Mouse (Mus musculus): ENCODE measurements at regions not wholly inside any gene's neighbourhood (a gene's known extent, or its start where the extent isn't known, plus 50 kb on each side); places are given as distances from the start of the nearest gene placed in this dataset.

DNA sequence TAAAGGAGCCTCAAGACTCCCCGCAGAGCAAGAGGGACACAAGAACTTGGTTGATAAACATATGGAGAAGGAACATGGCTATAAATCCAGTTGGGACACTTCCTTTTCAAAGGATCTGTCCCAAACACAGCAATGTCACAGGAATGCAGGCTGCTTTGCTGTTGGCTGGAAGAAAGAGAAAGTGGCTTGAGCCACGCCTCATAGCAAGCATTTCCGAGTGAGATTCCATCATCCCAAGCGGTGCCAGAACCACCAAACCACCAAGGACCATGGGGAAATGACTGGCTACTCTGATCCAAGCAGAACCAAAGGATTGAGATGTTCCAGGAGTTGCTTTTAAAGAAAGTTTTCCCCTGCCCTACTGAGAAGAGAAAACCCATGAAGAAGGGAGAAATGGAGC lies 314.8 kb downstream of the Sorl1 start:
- 95% methylated on average over 4 of the region's 4 CpGs for WGBS
- Histone ChIP-seq H3K4me1 (ENCODE audit: control insufficient read depth, insufficient read depth, low read length) (peaks cover 3% of the 10 kb centered on the region; the same call in 1 of the 2 replicates), H3K4me3 (ENCODE audit: insufficient read depth, low read depth, low read length) (no peak overlapping the region), H3K27ac (ENCODE audit: insufficient read depth, low read depth, low read length) (no peak overlapping the region)
- TF ChIP-seq CTCF (IDR thresholded peaks at IDR 0.05; ENCODE audit: insufficient read depth, low read depth, low read length) (no peak), POLR2A (IDR thresholded peaks at IDR 0.05; ENCODE audit: insufficient read depth, low read depth, low read length) (no peak)

DNA sequence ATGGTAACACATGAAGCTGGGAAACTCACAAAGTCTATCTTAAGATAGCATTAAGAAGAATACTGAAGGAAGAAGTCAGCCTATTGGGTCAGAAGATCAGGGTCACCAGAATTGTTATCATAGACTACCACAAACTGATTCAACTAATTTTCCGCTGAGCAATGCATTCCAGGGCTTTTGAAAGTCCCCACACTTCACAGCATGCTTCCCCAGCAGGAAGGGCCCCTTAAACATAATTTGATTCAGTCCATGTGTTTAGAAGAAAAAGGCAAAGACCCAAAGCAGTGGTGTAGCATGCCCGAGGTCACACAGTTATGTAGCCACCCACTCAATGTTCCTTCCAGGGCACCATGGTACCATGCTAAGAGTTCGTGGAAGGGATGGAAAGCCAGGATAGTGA lies 315.3 kb downstream of the Sorl1 start:
- Histone ChIP-seq H3K4me1 (ENCODE audit: control insufficient read depth, insufficient read depth, low read length) (peaks cover 3% of the 10 kb centered on the region; the same call in 1 of the 2 replicates), H3K4me3 (ENCODE audit: insufficient read depth, low read depth, low read length) (no peak overlapping the region), H3K27ac (ENCODE audit: insufficient read depth, low read depth, low read length) (no peak overlapping the region)
- WGBS: 70% methylated on average over 3 of the region's 3 CpGs
- no peak for TF ChIP-seq CTCF (IDR thresholded peaks at IDR 0.05; ENCODE audit: insufficient read depth, low read depth, low read length)
- no peak for TF ChIP-seq POLR2A (IDR thresholded peaks at IDR 0.05; ENCODE audit: insufficient read depth, low read depth, low read length)

- 89% methylated on average over 5 of the region's 5 CpGs for WGBS
- H3K27ac ChIP-seq (ENCODE audit: insufficient read depth, low read depth, low read length): no peak overlapping the region
- TF ChIP-seq CTCF (IDR thresholded peaks at IDR 0.05; ENCODE audit: insufficient read depth, low read depth, low read length) (no peak), POLR2A (IDR thresholded peaks at IDR 0.05; ENCODE audit: insufficient read depth, low read depth, low read length) (no peak)
- peaks cover 3% of the 10 kb centered on the region; the same call in 1 of the 2 replicates for H3K4me1 ChIP-seq (ENCODE audit: control insufficient read depth, insufficient read depth, low read length)
- H3K4me3 ChIP-seq (ENCODE audit: insufficient read depth, low read depth, low read length): no peak overlapping the region
These were observed 317.8 kb downstream of the Sorl1 start for GRCm38 (mm10) chr9:41806289-41806621.

DNA sequence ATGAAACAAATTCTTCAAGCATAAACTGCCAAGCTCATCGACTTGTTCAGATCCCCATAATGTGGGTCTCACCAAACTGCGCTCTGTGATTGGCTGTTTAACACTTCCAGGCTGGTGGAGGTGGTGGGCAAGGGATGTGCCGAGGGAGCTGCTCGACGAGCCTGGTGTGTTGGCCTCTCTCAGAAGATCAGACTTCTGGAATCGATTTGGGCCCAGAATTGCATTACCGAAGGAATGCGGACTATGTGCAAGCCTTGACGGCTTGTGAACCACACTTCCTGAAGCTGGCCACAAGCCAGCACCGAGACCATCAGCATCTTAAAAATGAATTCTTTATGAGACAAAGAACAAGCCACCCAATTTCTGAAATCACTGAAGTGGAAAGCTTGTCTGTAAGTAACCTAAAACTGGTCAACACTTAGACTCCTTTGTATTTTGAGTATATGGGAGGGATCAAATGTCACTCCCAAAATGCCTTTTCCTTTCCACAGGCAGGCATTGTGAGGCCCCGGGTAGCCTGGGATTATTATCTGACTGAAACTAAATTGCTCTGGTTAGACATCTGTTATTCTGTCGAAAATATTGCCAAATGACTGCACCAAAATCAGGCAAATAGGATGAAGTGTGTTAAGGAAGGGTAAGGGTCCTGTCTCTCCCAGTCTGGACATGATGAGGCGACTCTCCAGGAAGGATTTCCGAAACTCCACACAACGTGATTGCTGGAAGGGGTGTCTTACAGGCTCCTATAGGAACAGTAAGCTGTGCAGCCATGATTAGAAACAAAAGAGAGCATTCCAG lies 318.4 kb downstream of the Sorl1 start:
- H3K4me3 ChIP-seq (ENCODE audit: insufficient read depth, low read depth, low read length): no peak overlapping the region
- TF ChIP-seq POLR2A (IDR thresholded peaks at IDR 0.05; ENCODE audit: insufficient read depth, low read depth, low read length) (no peak), CTCF (IDR thresholded peaks at IDR 0.05; ENCODE audit: insufficient read depth, low read depth, low read length) (no peak)
- H3K27ac ChIP-seq (ENCODE audit: insufficient read depth, low read depth, low read length): no peak overlapping the region
- H3K4me1 ChIP-seq (ENCODE audit: control insufficient read depth, insufficient read depth, low read length): peaks cover 3% of the 10 kb centered on the region; the same call in 1 of the 2 replicates
- WGBS: 54% methylated on average over 15 of the region's 15 CpGs

GRCm38 (mm10) chr9:41804711-41805331 lies 319.3 kb downstream of the Sorl1 start:
- TF ChIP-seq CTCF (IDR thresholded peaks at IDR 0.05; ENCODE audit: insufficient read depth, low read depth, low read length) (no peak), POLR2A (IDR thresholded peaks at IDR 0.05; ENCODE audit: insufficient read depth, low read depth, low read length) (no peak)
- Histone ChIP-seq H3K4me3 (ENCODE audit: insufficient read depth, low read depth, low read length) (no peak overlapping the region), H3K4me1 (ENCODE audit: control insufficient read depth, insufficient read depth, low read length) (peaks cover 3% of the 10 kb centered on the region; the same call in 1 of the 2 replicates), H3K27ac (ENCODE audit: insufficient read depth, low read depth, low read length) (no peak overlapping the region)
- WGBS: 42% methylated on average over 10 of the region's 10 CpGs

- TF ChIP-seq POLR2A (IDR thresholded peaks at IDR 0.05; ENCODE audit: insufficient read depth, low read depth, low read length) (no peak), CTCF (IDR thresholded peaks at IDR 0.05; ENCODE audit: insufficient read depth, low read depth, low read length) (no peak)
- 64% methylated on average over 11 of the region's 11 CpGs for WGBS
- peaks cover 3% of the 10 kb centered on the region; the same call in 1 of the 2 replicates for H3K4me1 ChIP-seq (ENCODE audit: control insufficient read depth, insufficient read depth, low read length)
- no peak overlapping the region for H3K4me3 ChIP-seq (ENCODE audit: insufficient read depth, low read depth, low read length)
- H3K27ac ChIP-seq (ENCODE audit: insufficient read depth, low read depth, low read length): no peak overlapping the region
These were observed 320.2 kb downstream of the Sorl1 start for GRCm38 (mm10) chr9:41803680-41804460.

- 94% methylated on average over 4 of the region's 4 CpGs for WGBS
- TF ChIP-seq POLR2A (IDR thresholded peaks at IDR 0.05; ENCODE audit: insufficient read depth, low read depth, low read length) (no peak), CTCF (IDR thresholded peaks at IDR 0.05; ENCODE audit: insufficient read depth, low read depth, low read length) (no peak)
- peaks cover 3% of the 10 kb centered on the region; the same call in 1 of the 2 replicates for H3K4me1 ChIP-seq (ENCODE audit: control insufficient read depth, insufficient read depth, low read length)
- H3K27ac ChIP-seq (ENCODE audit: insufficient read depth, low read depth, low read length): no peak overlapping the region
- H3K4me3 ChIP-seq (ENCODE audit: insufficient read depth, low read depth, low read length): no peak overlapping the region
These were observed 322.7 kb downstream of the Sorl1 start for GRCm38 (mm10) chr9:41801376-41801775.

- Histone ChIP-seq H3K27ac (ENCODE audit: insufficient read depth, low read depth, low read length) (no peak overlapping the region), H3K4me3 (ENCODE audit: insufficient read depth, low read depth, low read length) (no peak overlapping the region), H3K4me1 (ENCODE audit: control insufficient read depth, insufficient read depth, low read length) (no peaks in the 10 kb centered on the region)
- WGBS: 72% methylated on average over 6 of the region's 6 CpGs
- no peak for TF ChIP-seq POLR2A (IDR thresholded peaks at IDR 0.05; ENCODE audit: insufficient read depth, low read depth, low read length)
- TF ChIP-seq CTCF (IDR thresholded peaks at IDR 0.05; ENCODE audit: insufficient read depth, low read depth, low read length): no peak
These were observed 331.3 kb downstream of the Sorl1 start for GRCm38 (mm10) chr9:41792830-41793213.
